Mouse (Mus musculus): ENCODE data around the gene Tm7sf2.

Tm7sf2 gene

GRCm38 (mm10) chr19:6067724-6068415, at the start of gene Tm7sf2:
Gene Tm7sf2 (minus strand): TSS chr19:6068373.
- in situ Hi-C loops (cut with MboI): no loop called here

DNA sequence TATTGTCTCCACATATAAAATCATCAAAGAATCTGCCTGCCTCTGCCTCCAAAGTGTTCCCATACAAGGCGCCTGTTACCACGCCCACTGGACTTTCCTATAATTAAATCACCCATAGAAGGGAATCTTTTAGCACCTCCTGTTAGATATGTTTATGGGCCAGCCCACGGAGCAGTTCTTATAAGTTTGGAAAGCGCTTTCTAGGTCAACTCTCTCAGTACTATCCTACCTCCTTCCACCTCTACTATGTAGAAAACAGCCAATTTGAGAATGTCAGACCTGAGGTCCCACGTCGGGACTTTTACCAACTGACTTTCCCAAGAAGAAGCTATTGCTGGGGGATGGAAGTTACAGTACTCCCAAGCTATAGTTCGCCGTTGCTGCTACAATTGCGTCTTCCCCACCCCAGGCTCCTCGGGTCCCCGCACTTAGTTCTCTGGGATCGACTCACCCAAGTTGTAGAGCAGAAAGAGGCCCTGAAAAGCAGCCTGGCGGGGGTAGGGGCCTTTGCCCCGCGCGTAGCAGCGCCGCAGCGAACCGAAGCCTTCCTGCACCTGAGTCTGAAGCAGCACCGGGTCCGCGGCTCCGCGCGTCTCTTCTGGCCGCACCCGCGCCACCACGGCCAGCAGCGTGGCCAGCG, 49.3 kb upstream of the Tm7sf2 start:
- in situ Hi-C loops (cut with MboI): no loop called here

DNA sequence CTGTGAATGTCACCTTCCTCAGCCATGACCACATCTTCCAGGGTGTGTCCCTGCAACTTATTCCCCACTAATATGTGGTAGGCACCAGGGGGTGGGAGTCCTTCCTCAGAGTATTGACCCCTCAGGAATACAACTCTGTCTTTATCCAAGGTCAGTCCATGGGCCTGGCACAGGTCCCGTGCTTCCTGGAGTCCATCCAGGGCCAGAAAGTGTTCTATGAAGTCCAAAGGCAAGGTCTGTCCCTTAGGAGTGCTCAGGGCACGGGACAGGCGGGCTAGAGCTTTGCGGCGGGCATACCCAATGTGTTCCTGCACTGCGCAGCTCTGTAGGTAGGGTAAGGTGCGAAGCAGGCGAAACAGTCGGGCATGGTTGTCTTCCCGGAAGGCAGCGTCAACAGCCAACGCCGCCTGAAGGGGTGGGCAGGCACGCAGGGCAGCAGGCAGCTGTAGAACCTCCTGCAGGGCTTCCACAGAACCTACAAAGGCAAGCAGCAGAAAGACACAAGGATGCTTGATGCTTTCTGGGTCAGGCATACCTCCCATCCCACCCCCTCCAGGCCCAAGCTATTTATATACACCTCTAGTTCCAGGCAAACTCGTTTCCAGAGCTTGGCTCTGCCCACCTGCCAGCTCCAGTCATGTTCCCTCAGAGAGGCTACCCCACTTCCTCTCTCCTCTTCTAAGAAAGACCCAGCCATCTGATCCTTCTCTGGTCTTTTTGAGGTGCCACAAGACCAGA, 48.1 kb upstream of the Tm7sf2 start:
- in situ Hi-C loops (cut with MboI): no loop called here

DNA sequence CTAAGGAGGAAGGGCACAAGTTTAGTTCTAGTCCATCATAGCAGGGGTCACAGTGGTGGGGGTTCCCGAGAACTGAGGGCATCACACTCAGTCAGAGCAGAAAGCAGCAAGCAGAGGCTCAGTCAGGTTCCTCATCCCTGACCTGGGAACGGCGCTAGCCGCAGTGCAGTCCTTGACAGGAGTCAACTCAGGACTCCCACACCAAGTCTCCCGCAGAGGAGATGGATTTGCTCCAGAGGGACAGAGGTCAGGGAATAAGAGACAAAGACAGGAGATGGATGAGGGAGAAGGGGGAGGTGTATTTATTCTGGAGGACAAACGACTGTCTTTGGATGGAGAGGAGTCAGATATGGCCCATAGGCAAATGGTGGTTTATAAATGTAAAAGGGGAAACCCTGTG, 44.9 kb upstream of the Tm7sf2 start:
- in situ Hi-C loops (cut with MboI): no loop called here

- in situ Hi-C loops (cut with MboI): no loop called here
Measured at GRCm38 (mm10) chr19:6105586-6105985, 37.4 kb upstream of the Tm7sf2 start, which contains the start of gene Naaladl1. Gene Naaladl1 (plus strand): TSS chr19:6105782.

DNA sequence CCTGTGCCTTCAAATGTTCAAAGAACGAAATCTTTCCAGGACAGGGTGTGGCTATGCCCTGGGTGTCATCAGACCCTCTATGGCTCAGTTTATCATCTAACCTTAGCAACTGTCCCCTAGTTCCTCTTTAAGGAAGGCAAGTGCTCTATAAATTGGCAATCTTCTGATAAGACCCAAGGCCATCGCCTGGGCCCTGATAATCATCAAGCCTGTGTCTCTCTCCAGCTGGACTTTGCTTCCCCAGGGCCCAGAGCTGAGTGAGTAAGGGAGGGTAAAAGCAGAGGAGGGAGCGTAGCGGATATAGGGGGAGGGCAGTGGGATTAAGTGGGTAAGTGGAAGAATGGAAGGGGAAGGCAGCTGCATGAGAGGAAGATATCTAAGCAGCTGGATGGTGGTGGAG, 36.3 kb upstream of the Tm7sf2 start:
- in situ Hi-C loops (cut with MboI): no loop called here

- in situ Hi-C loops (cut with MboI): no loop called here
Measured at GRCm38 (mm10) chr19:6102169-6102853, 34.1 kb upstream of the Tm7sf2 start.

DNA sequence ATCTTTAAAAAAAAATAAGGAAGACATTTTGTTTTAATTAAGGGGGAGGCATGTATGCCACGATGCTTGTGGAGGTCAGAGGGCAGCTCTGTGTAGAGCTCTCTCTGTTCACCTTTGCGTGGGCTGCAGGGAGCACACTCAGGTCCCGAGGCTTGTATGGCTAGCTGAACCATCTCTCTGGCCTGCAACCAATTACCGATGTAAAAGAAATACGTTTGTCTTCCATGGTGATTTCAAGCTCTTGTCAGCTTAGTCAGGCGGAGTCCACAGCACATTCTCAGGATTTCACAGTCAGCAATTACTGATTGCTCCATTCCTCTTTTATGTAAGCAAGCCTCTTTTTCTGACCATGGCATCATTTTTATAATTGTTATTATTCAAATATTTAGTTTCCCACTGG, 33.0 kb upstream of the Tm7sf2 start:
- in situ Hi-C loops (cut with MboI): no loop called here

DNA sequence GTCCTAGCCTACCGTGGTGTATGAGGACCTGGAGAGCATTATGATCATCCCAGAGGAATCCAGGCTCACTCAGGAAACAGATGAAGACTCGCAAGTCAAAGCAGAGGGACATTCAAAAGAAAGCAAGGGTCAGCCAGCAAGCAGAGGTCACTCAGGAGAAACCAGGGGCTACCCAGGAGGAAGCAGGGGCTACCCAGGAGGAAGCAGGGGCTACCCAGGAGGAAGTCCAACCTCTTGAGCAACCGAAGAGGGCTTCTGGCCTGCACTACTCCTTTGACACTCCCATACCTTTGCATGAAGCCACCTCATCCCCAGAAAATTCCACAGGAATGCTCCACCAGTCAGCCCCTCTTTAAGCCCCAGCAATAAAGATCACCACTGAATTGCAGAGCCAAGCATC, 29.7 kb upstream of the Tm7sf2 start:
- in situ Hi-C loops (cut with MboI): no loop called here

- in situ Hi-C loops (cut with MboI): no loop called here
Measured at GRCm38 (mm10) chr19:6094119-6094518, 25.9 kb upstream of the Tm7sf2 start, which contains the start of gene AC131692.1. Gene AC131692.1 (plus strand): TSS chr19:6094419.

DNA sequence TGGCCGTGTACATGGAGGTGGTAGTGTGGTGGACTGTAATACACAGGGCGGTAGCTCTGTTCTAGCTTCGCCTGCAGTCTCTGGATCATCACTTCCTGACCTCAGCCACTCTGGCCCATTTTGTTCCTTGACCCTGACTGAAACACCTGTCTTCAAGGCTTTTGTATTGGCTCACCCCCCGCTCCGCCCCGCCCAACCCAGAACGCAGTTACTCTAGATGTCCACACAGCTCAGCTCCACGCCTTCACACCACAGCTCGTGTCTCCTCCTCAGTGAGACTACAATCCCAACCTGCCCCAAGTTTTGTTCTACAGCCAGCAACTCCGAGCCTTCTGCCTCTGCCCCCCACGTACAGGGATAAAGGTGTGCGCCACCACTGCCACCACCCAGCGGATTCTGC, 20.7 kb upstream of the Tm7sf2 start:
- in situ Hi-C loops (cut with MboI): no loop called here

DNA sequence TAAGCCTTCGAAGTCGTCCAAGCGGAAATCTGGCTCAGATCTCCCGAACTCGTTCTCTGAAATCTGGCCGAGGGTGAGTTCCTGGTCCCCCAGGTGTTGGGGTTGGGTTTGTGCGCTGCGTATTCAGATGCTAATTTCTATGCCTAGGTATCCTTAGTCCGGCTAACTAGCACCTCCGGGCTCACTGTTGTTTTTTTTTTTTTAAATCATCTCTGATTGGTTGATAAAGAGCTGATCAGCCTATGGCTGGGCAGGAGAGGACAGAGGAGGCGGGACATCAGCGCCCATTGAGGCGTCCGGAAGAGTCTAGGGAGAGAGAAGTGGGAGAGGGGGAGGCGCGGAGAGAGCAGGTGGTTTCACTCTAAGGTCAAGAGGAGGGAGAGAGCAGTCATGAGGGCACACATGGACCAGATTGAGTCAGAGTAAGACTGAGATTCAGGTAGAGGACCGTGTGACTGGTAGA, 17.3 kb upstream of the Tm7sf2 start:
- in situ Hi-C loops (cut with MboI): no loop called here

DNA sequence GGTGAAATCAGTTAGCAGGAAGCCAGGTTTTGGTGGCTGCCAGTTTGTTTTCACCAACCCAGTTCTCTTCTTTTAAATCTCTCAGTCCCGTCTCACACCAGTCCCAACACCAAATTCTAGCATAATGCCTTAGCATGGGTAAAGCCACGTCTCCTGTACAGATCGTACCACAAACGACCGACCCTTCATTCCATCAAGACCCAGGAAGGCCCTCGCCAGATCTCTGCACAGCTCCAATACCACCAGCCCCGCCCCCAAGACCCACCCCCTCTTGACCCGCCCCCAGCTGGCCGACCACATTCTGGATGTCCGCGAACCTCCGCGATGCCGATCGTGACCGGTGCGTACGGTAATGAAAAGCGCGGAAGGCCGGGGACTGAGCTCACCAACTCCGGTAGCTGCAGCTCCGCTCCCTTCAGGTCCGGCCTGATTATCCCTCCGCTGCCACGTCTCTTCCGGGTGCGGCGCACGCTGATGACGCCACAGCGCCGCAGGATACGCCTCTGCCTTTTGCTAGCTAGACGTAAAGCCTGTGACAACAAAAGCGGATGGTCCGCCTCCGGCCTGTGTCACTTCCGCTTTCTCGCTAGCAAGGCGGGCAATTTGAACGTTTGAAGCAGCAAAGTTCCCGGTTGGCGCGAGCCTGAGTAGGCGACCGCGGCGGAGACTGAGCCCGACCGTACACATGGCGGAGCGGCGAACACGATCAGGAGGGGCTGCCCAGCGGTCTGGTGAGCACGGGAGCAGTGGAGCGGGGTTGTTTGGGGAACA, 16.5 kb upstream of the Tm7sf2 start, which contains the start of the genes Zfpl1 and Cdca5:
Gene Zfpl1 (minus strand): TSS at position 479 of the 771 bp plus-strand sequence.
Gene Cdca5 (plus strand): TSS at position 506 of the 771 bp plus-strand sequence.
- in situ Hi-C loops (cut with MboI): no loop called here

DNA sequence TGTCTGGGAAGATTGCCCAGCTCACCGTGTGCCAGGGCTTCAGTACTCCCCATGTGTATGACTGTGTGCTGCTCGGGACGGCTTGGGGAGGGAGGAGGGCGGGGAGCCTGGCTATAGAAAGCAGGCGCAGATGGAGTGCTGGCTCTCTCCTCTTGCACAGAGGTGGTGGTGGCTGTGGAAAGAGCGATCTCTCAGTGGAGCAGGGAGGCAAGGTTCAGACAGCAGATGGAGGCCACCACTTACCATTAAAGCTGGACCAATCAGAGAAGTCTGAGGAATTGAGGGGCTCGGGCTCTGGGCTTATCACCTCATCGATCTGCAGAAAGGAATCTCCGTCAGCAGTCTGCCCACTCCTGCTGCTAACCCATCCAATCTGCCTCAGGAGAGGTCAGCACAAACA, 14.0 kb upstream of the Tm7sf2 start, which contains the start of gene Gm28374:
Gene Gm28374 (minus strand): TSS at position 101 of the 400 bp plus-strand sequence.
- in situ Hi-C loops (cut with MboI): no loop called here

DNA sequence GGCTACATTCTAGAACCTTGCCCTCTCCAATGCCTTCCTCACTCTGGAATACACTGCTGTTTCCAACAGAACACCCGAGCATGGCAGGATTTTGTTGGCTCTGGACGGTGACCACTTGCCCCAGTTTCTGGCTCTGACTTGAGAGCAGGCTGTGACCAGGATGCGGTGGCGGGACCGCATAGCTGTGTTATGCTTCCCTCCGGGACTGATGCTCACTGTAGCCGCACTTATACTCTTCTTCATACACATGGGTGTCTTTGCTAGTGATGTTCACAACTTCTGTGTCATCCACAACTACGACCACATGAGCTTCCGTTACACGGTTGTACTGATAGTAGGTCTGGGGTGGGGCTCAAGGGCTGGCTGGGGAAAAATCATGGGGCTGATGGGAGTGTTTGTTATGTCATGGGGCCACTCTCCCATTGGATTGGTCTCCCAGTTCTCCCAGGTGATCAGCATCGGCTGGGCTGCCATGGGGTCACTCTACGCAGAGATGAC, 11.9 kb upstream of the Tm7sf2 start, which contains the start of gene Tmem262:
Gene Tmem262 (plus strand): TSS at position 51 of the 498 bp plus-strand sequence.
- in situ Hi-C loops (cut with MboI): no loop called here

DNA sequence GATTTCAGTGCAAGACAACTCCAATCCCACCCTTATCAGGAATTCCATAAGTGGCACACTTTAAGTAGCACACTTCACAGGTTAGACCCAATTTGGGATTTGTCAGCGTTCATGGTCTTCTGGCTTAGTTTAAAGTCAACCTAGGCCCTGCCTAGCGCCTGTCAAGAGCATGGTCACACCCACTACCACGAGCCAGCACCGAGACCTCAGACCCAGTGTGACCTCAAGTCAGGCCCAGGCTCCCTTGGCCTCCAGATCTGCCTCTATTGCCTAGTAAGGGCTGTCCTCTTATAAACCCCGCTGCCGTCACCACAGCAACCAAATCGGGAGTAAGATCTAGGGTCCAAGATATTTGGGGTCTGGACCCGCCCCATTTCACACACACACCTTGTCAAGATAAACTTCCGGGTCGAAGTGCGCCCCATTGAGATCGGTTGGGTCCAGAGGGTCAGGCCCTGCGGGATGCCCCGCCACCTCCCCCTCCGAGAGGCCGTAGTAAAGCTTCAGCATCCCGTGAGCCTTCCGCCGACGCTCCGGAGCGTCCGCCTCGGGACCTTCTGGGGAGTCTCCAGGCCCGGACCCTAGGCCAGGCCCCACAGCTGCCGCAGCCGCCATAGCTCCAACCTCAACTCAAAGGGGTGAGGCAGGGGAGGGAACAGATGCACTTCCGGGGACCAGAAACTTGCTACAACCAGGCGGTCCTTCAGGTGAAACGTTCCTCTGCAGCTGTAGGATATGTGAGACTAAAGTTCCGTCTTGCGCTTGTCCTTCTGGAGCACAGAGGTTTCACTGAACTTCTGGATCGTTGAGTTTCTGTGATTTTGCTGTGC, 8.6 kb upstream of the Tm7sf2 start, which contains the start of gene Vps51:
Gene Vps51 (minus strand): TSS at position 668 of the 830 bp plus-strand sequence.
- in situ Hi-C loops (cut with MboI): no loop called here

DNA sequence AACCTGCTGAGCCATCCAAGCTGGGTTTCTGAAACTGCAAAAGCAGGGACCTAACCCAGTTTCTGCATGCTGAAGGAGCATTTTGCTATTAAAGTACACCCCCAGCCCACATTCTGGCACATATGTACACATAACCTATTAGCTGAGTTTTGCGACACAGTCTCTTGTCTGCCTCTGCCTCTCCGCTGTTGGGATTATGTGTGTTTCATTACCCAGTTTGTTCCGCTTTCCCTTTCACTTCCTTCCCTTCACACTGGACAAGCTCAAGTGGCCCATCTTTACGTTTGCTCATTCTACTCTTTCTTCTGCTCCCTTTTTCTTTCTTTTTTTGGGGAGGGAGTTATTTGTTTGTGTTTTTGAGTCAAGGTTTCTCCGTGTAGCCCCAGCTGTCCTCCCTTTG, 5.7 kb upstream of the Tm7sf2 start:
- in situ Hi-C loops (cut with MboI): no loop called here

DNA sequence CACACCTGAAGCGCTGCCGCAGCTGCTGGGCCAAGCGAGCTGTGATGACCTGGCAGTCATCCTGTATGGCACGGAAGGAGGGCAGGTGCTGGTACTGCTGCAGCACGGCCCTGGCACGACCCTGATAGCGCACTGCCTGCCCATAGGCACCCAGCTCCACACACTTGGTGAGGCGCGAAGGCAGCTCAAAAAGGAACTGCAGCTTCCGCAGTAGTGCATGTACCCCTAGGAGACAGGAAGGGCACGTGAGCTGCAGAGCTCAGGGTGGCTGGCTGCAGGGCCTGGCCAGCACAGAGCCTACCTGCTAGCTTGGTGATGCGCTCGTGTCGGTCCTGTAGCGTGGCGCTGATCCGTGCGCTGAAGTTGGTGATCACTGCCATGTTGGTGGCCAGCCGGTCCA, 3.1 kb upstream of the Tm7sf2 start:
- in situ Hi-C loops (cut with MboI): no loop called here

DNA sequence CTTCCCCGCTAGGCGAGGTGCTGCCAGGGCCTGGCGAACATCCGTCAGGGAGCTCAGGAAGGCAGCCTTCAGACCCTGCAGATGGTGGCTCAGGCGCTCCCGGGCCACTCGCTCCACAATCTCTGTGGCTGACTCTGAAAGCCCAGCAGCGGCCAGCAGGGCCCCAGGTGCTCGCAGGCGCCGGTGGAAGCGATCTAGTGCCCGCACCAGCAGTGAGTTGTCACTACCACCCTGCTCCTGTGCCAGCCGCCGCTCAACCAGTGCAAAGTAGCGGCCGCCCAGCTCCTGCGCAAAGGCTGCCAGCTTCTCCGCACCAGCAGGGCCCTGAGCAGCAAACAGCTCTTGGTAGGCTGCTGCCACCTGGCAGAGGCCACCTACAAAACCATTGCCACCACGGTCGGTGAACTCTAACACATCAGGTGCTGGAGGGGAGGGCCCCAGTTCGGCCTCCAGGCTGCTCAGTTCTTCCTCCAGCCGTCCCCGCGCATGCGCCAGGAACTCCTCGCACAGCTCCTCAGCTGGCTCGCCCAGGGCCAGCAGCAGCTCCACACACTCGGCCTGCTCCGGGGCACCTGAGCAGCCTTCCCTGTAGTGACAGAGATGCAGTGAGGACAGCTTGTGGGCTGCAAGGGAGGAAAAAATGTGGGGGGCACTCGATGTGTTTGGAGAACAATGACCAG, 2.5 kb upstream of the Tm7sf2 start:
- in situ Hi-C loops (cut with MboI): no loop called here
